Mouse (Mus musculus): Measurements from ENCODE around the gene Dpp4. TPM values are rescaled to one million over a fixed set of nuclear protein-coding genes. Genes with fewer than 3 reads are reported as not detected.

Dpp4 gene
- polyA plus RNA-seq, 1 experiment from 2014 or later, result 26.5 TPM

DNA sequence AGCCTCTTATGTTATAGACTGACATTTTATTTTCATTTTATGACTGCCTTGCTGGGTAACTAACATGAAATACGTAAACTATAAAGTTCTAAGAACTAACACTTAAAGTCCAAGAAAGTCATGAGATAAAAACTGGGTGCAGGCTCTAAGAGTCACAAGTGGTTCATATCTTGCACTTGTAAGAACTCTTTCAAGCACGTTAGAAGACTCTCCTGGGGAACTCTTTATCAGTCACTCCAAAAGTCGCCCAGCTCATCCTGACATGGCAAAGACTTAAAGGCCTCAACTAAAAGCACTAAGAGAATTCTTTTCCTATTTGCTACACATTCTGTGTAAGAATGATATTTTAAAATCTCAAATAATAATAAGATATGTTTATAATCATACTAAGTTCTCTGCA, 92.5 kb downstream of the Dpp4 start:
- no peak for ATAC-seq (ENCODE audit: insufficient number of reproducible peaks, insufficient read depth, low FRiP score, low read depth)
- H3K27ac ChIP-seq (replicated peaks in 1 of 2; ENCODE audit: control insufficient read depth in 1 of 2, insufficient read depth in 1 of 2, low read depth in 2 of 2, low read length in 2 of 2), result no peak overlapping the region
- 38% methylated on average over 3 of the region's 3 CpGs for WGBS

DNA sequence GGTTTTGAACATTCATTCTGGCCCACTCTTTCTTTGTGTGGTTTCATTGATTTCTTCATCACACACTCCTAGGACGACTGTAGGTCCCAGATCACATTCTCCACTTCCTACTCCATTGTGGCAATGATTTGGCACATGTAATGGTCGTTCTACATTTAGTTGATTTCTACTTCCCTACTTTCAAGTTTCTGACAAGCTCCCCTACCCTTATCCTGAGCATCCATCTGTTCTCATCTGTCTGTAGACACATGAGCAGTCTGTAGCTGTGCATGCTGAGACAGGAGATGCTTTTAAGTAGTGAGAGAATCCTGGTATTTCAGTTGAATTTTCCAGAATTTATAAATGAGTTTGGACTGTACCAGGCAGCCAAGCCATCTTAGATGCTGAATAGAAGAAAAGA, 95.1 kb downstream of the Dpp4 start:
- WGBS, result 57% methylated on average over 2 of the region's 2 CpGs
- no peak for ATAC-seq (ENCODE audit: insufficient number of reproducible peaks, insufficient read depth, low FRiP score, low read depth)
- no peaks in the 10 kb centered on the region for H3K4me1 ChIP-seq (ENCODE audit: control insufficient read depth in 2 of 2, insufficient read depth in 2 of 2, low read length in 2 of 2)

More for the DNA sequence above, 92.5 kb downstream of the Dpp4 start:
- H3K9me3 ChIP-seq (ENCODE audit: control insufficient read depth, low read length), result no peaks in the 10 kb centered on the region
- no peak overlapping the region for H3K4me3 ChIP-seq (ENCODE audit: control insufficient read depth in 1 of 2, insufficient read depth in 1 of 2, low read depth in 1 of 2, low read length in 2 of 2)
- H3K4me2 ChIP-seq (ENCODE audit: low read length), result no peak overlapping the region
- no peaks in the 10 kb centered on the region for H3K36me3 ChIP-seq (ENCODE audit: control insufficient read depth, insufficient read depth, low read length)
- no peaks in the 10 kb centered on the region for H3K27me3 ChIP-seq (ENCODE audit: control insufficient read depth, insufficient read depth, low read length)
- H3K4me1 ChIP-seq (ENCODE audit: control insufficient read depth in 2 of 2, insufficient read depth in 2 of 2, low read length in 2 of 2), result peaks cover 0 to 2% of the 10 kb centered on the region in 2 experiments; a peak in 2 of 4 replicates
- H3K9ac ChIP-seq (ENCODE audit: low read length), result no peak overlapping the region

DNA sequence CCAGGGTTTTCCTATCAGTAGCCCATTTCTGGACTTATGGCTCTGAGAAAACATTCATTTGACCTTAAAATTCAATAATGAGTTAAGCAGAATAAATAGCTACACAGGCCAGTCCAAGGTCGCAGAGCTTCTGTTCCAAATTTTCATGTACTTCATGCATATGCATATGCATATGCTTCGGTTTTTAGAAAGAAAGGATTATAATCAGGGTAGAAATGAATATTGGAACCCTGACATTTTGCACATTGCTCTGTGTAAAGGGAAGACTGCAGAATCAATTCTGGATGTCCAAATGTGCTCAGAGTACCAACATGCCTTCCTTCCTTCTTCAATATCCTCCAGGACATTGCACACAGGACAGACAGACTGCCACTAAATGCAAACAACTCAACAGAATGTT, 104.6 kb downstream of the Dpp4 start:
- Histone ChIP-seq H3K36me3 (ENCODE audit: control insufficient read depth, insufficient read depth, low read length) (no peaks in the 10 kb centered on the region), H3K27ac (replicated peaks in 1 of 2; ENCODE audit: control insufficient read depth in 1 of 2, insufficient read depth in 1 of 2, low read depth in 2 of 2, low read length in 2 of 2) (no peak overlapping the region), H3K27me3 (ENCODE audit: control insufficient read depth, insufficient read depth, low read length) (no peaks in the 10 kb centered on the region), H3K4me1 (ENCODE audit: control insufficient read depth in 2 of 2, insufficient read depth in 2 of 2, low read length in 2 of 2) (no peaks in the 10 kb centered on the region), H3K9me3 (ENCODE audit: control insufficient read depth, low read length) (no peaks in the 10 kb centered on the region), H3K9ac (ENCODE audit: low read length) (no peak overlapping the region), H3K4me2 (ENCODE audit: low read length) (no peak overlapping the region), H3K4me3 (ENCODE audit: control insufficient read depth in 1 of 2, insufficient read depth in 1 of 2, low read depth in 1 of 2, low read length in 2 of 2) (no peak overlapping the region)
- 83% methylated on average over 2 of the region's 2 CpGs for WGBS
- no peak for ATAC-seq (ENCODE audit: insufficient number of reproducible peaks, insufficient read depth, low FRiP score, low read depth)

More for the DNA sequence above, 95.1 kb downstream of the Dpp4 start:
- H3K27ac ChIP-seq (replicated peaks in 1 of 2; ENCODE audit: control insufficient read depth in 1 of 2, insufficient read depth in 1 of 2, low read depth in 2 of 2, low read length in 2 of 2), result no peak overlapping the region
- no peak overlapping the region for H3K4me2 ChIP-seq (ENCODE audit: low read length)
- H3K9ac ChIP-seq (ENCODE audit: low read length), result no peak overlapping the region
- no peak overlapping the region for H3K4me3 ChIP-seq (ENCODE audit: control insufficient read depth in 1 of 2, insufficient read depth in 1 of 2, low read depth in 1 of 2, low read length in 2 of 2)
- H3K9me3 ChIP-seq (ENCODE audit: control insufficient read depth, low read length), result no peaks in the 10 kb centered on the region
- no peaks in the 10 kb centered on the region for H3K36me3 ChIP-seq (ENCODE audit: control insufficient read depth, insufficient read depth, low read length)
- H3K27me3 ChIP-seq (ENCODE audit: control insufficient read depth, insufficient read depth, low read length), result no peaks in the 10 kb centered on the region

DNA sequence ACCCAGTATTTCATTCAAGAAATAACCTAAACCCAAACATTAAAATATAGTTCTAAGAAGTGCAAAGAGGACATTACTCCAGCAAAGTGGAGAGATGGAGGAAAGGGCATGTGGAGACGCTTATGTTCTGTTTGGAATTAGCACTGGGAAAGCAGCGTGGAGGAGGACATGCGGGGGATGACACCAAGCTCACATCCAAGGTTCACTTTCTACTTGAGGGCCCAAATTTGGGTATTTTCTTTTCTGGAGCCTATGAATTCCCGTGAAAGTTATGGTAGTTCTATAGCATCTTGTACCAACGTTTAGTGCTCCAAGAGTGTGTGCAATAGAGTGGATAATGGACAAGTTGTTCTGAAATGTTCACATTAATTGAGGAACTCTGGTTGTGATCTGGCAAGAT, 105.1 kb downstream of the Dpp4 start:
- no peaks in the 10 kb centered on the region for H3K36me3 ChIP-seq (ENCODE audit: control insufficient read depth, insufficient read depth, low read length)
- ATAC-seq (ENCODE audit: insufficient number of reproducible peaks, insufficient read depth, low FRiP score, low read depth), result no peak
- H3K4me2 ChIP-seq (ENCODE audit: low read length), result no peak overlapping the region
- H3K9me3 ChIP-seq (ENCODE audit: control insufficient read depth, low read length), result no peaks in the 10 kb centered on the region
- no peak overlapping the region for H3K9ac ChIP-seq (ENCODE audit: low read length)
- no peaks in the 10 kb centered on the region for H3K27me3 ChIP-seq (ENCODE audit: control insufficient read depth, insufficient read depth, low read length)
- no peak overlapping the region for H3K27ac ChIP-seq (replicated peaks in 1 of 2; ENCODE audit: control insufficient read depth in 1 of 2, insufficient read depth in 1 of 2, low read depth in 2 of 2, low read length in 2 of 2)
- no peak overlapping the region for H3K4me3 ChIP-seq (ENCODE audit: control insufficient read depth in 1 of 2, insufficient read depth in 1 of 2, low read depth in 1 of 2, low read length in 2 of 2)
- no peaks in the 10 kb centered on the region for H3K4me1 ChIP-seq (ENCODE audit: control insufficient read depth in 2 of 2, insufficient read depth in 2 of 2, low read length in 2 of 2)
- 88% methylated on average over 5 of the region's 5 CpGs for WGBS

DNA sequence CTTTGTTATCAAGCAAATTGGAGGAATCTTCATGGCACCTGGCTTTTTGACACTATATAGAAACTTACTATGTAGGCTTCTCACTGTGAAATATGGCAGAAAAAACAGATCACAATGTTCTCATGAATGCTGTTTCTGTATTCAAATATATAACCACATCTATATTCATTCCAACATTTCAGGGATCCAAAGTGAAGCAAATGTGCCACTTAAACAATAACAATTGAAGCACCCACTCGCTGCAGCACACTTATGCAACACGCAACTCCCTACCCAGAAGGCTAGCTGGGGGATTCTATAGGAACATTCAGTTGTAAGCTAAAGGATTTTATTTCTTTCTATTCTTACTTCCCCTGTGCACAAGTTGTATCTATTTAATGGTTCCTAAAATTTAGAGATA, 110.3 kb downstream of the Dpp4 start:
- H3K4me3 ChIP-seq (ENCODE audit: control insufficient read depth in 1 of 2, insufficient read depth in 1 of 2, low read depth in 1 of 2, low read length in 2 of 2), result no peak overlapping the region
- no peak overlapping the region for H3K9ac ChIP-seq (ENCODE audit: low read length)
- no peak overlapping the region for H3K4me2 ChIP-seq (ENCODE audit: low read length)
- WGBS, result 90% methylated on average over 2 of the region's 2 CpGs
- no peaks in the 10 kb centered on the region for H3K9me3 ChIP-seq (ENCODE audit: control insufficient read depth, low read length)
- no peaks in the 10 kb centered on the region for H3K36me3 ChIP-seq (ENCODE audit: control insufficient read depth, insufficient read depth, low read length)
- H3K27me3 ChIP-seq (ENCODE audit: control insufficient read depth, insufficient read depth, low read length), result no peaks in the 10 kb centered on the region
- no peak overlapping the region for H3K27ac ChIP-seq (replicated peaks in 1 of 2; ENCODE audit: control insufficient read depth in 1 of 2, insufficient read depth in 1 of 2, low read depth in 2 of 2, low read length in 2 of 2)
- no peaks in the 10 kb centered on the region for H3K4me1 ChIP-seq (ENCODE audit: control insufficient read depth in 2 of 2, insufficient read depth in 2 of 2, low read length in 2 of 2)
- ATAC-seq (ENCODE audit: insufficient number of reproducible peaks, insufficient read depth, low FRiP score, low read depth), result no peak

DNA sequence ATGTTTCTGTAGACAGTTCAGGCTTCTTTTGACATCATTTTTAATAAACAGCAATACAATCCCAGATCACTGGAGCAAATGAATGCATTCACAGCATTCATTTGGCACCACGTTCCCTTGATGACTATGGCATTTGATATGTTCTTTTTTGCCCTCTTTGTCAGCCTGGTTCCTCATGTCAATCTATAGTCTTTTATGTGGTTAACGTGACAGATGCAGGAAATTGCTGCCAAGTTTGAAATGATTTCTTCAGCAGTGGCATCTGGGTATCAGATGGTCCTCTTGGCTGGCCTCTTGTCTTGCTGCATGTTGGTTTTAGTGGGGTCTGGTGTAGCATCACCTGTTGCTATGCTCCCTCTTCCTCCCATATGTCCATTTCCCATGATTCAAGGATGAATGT, 118.2 kb downstream of the Dpp4 start:
- H3K9ac ChIP-seq (ENCODE audit: low read length), result no peak overlapping the region
- no peak for ATAC-seq (ENCODE audit: insufficient number of reproducible peaks, insufficient read depth, low FRiP score, low read depth)
- H3K9me3 ChIP-seq (ENCODE audit: control insufficient read depth, low read length), result no peaks in the 10 kb centered on the region
- WGBS, result 52% methylated on average over 2 of the region's 2 CpGs
- H3K27me3 ChIP-seq (ENCODE audit: control insufficient read depth, insufficient read depth, low read length), result no peaks in the 10 kb centered on the region
- H3K27ac ChIP-seq (replicated peaks in 1 of 2; ENCODE audit: control insufficient read depth in 1 of 2, insufficient read depth in 1 of 2, low read depth in 2 of 2, low read length in 2 of 2), result no peak overlapping the region
- no peak overlapping the region for H3K4me2 ChIP-seq (ENCODE audit: low read length)
- H3K4me1 ChIP-seq (ENCODE audit: control insufficient read depth in 2 of 2, insufficient read depth in 2 of 2, low read length in 2 of 2), result no peaks in the 10 kb centered on the region
- H3K36me3 ChIP-seq (ENCODE audit: control insufficient read depth, insufficient read depth, low read length), result no peaks in the 10 kb centered on the region
- H3K4me3 ChIP-seq (ENCODE audit: control insufficient read depth in 1 of 2, insufficient read depth in 1 of 2, low read depth in 1 of 2, low read length in 2 of 2), result no peak overlapping the region

DNA sequence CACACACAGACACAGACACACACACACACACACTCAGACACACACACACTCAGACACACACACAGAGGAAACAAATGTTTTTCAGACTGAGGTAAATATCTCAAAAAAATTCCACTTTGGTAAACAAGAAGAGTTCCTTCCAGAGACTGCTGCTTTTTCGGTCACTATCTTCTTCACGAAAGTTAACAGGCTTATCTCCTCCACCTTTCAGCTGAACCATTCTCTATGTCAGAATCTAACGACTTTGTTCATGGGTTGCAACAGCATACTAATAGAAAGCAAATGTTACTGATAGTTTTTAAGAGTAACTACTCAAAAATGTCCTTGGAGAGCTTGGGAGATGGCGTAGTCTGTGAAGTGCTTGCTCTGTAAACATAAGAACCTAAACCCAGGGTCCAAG, 124.5 kb downstream of the Dpp4 start:
- ATAC-seq (ENCODE audit: insufficient number of reproducible peaks, insufficient read depth, low FRiP score, low read depth), result no peak
- Histone ChIP-seq H3K27ac (replicated peaks in 1 of 2; ENCODE audit: control insufficient read depth in 1 of 2, insufficient read depth in 1 of 2, low read depth in 2 of 2, low read length in 2 of 2) (no peak overlapping the region), H3K4me1 (ENCODE audit: control insufficient read depth in 2 of 2, insufficient read depth in 2 of 2, low read length in 2 of 2) (no peaks in the 10 kb centered on the region), H3K36me3 (ENCODE audit: control insufficient read depth, insufficient read depth, low read length) (no peaks in the 10 kb centered on the region), H3K4me2 (ENCODE audit: low read length) (no peak overlapping the region), H3K4me3 (ENCODE audit: control insufficient read depth in 1 of 2, insufficient read depth in 1 of 2, low read depth in 1 of 2, low read length in 2 of 2) (no peak overlapping the region), H3K9me3 (ENCODE audit: control insufficient read depth, low read length) (no peaks in the 10 kb centered on the region), H3K9ac (ENCODE audit: low read length) (no peak overlapping the region), H3K27me3 (ENCODE audit: control insufficient read depth, insufficient read depth, low read length) (no peaks in the 10 kb centered on the region)
- WGBS, result 43% methylated on average over 4 of the region's 4 CpGs

DNA sequence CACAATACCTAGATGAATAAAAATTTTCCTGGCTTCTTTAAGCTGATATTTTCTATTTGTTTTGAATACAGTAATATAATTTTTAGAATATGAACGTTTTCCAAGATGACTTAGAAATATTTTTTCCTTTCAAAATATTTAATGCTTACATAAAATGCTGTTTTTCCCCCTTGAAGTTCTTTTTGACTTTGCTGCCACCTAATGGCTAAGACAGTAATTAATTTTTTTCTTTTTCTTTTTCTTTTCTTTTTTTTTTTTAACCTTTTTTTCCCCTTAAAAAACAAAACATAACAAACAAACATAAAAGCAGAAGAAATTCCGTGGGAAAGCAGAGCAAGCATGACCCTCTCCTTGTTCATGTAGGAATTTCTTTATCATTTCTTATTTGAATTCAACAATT, 126.2 kb downstream of the Dpp4 start:
- H3K4me3 ChIP-seq (ENCODE audit: control insufficient read depth in 1 of 2, insufficient read depth in 1 of 2, low read depth in 1 of 2, low read length in 2 of 2), result no peak overlapping the region
- WGBS, result 0% methylated on average over 2 of the region's 2 CpGs
- H3K9me3 ChIP-seq (ENCODE audit: control insufficient read depth, low read length), result no peaks in the 10 kb centered on the region
- H3K36me3 ChIP-seq (ENCODE audit: control insufficient read depth, insufficient read depth, low read length), result no peaks in the 10 kb centered on the region
- no peaks in the 10 kb centered on the region for H3K4me1 ChIP-seq (ENCODE audit: control insufficient read depth in 2 of 2, insufficient read depth in 2 of 2, low read length in 2 of 2)
- H3K27ac ChIP-seq (replicated peaks in 1 of 2; ENCODE audit: control insufficient read depth in 1 of 2, insufficient read depth in 1 of 2, low read depth in 2 of 2, low read length in 2 of 2), result no peak overlapping the region
- no peaks in the 10 kb centered on the region for H3K27me3 ChIP-seq (ENCODE audit: control insufficient read depth, insufficient read depth, low read length)
- no peak overlapping the region for H3K9ac ChIP-seq (ENCODE audit: low read length)
- H3K4me2 ChIP-seq (ENCODE audit: low read length), result no peak overlapping the region
- no peak for ATAC-seq (ENCODE audit: insufficient number of reproducible peaks, insufficient read depth, low FRiP score, low read depth)

All from heart, embryonic 14.5 days (tissue).